Mouse (Mus musculus) frontal cortex, adult (tissue): ENCODE data around the gene Mfap5.
"Not testable (repeated sequence)": the region's sequence is repeated elsewhere in the genome, so short reads cannot be mapped to it uniquely, and the experiment has no call there.

ENCODE experiments used
- ATAC-seq: cut with Nextera tagmentation; 2 replicates; pipeline ENCODE4 v1.9.2; 2017; ENCODE audit warnings: mild to moderate bottlenecking, moderate library complexity, mixed read lengths; ENCODE audit not compliant: low TSS enrichment

The Mfap5 gene

GRCm38 (mm10) chr6:122512914-122513878 is 7.6 kb downstream of the Mfap5 start:
- ATAC-seq = no peak

GRCm38 (mm10) chr6:122514312-122514711 is 8.7 kb downstream of the Mfap5 start:
- ATAC-seq = no peak

DNA sequence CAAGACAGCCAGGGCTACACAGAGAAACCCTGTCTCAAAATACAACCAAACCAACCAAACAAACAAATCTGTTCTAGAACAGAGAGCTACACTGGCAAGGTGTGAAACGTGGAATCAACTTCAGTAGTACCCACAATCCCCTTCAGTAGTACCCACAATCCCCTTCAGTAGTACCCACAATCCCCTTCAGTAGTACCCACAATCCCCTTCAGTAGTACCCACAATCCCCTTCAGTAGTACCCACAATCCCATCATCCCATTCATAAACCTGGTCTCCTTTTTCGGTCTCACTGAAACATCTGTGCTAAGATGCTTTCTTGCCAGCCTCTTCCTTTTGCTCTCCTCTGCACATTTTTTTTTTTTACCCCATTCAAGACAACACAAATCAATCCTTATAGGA is 10.1 kb downstream of the Mfap5 start:
- ATAC-seq = not testable (repeated sequence)

DNA sequence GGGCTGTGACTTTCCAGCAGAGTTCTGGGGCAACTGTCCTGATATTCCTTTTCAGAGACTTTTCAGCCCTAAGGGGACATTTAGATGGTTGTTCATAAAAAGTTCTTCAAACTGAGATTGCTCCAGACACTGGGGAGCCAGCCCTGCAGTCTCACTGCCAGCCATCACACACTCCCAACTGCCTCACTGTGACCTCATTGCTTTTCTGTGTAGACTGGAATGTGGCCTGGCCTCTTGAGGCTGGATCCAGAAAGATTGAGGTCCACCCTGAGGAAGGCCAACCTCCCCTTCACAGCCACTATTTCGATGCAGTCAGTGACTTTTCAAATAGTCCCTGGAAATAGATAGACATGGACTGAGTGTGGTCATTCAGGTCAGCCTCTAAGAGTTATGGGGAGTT is 12.0 kb downstream of the Mfap5 start:
- no peak for ATAC-seq

- no peak for ATAC-seq
Observed at GRCm38 (mm10) chr6:122519384-122519783, 13.7 kb downstream of the Mfap5 start.

- ATAC-seq = peak; percentile 38; the same call in 1 of the 2 replicates
Observed at GRCm38 (mm10) chr6:122522595-122522994, 16.9 kb downstream of the Mfap5 start.

- no peak for ATAC-seq
Observed at GRCm38 (mm10) chr6:122523289-122523688, 17.6 kb downstream of the Mfap5 start.

- no peak for ATAC-seq
Observed at GRCm38 (mm10) chr6:122527596-122527995, 22.0 kb downstream of the Mfap5 start.

DNA sequence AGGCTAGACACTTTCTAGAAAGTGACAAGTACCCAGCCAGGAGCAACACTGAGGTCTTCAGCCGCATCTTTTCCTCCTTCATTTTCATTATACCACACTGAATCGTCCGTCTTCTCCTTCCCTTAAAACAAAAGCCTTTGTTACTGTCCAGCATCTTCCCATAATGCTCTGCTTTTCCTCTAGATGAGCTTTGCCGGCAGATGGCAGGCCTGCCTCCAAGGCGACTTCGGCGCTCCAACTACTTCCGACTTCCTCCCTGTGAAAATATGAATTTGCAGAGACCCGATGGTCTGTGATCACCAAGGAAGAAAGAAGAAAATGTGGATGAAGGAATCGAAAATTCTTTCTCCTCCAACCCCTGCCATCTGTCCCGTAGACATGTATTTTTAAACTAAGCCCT is 22.5 kb downstream of the Mfap5 start:
- peak; percentile 69 for ATAC-seq

GRCm38 (mm10) chr6:122531466-122532174 is 26.0 kb downstream of the Mfap5 start:
- ATAC-seq = no peak

DNA sequence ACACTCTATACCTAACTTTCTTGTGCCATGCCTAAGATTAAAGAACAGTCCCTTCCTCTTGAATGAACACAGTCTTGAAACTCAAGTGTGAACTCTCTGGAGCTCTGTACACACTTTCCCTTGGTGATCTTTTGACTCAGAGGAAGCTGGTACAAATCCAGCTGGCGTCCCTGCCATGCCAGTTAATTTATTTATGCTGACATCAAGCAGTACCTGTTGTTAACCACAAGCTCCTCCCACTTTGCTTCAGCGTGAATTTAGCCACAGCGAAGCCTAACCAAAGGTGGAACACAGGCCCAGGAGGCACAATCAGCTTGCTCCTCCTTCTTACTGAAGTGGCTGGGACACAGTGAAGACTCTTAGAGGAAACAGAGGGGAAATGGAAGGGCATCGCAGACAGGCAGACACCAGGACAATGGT is 27.2 kb downstream of the Mfap5 start:
- ATAC-seq = no peak

- ATAC-seq = no peak
Observed at GRCm38 (mm10) chr6:122534032-122534431, 28.4 kb downstream of the Mfap5 start.

- ATAC-seq = peak; percentile 95
Observed at GRCm38 (mm10) chr6:122539564-122539963, 33.9 kb downstream of the Mfap5 start.

DNA sequence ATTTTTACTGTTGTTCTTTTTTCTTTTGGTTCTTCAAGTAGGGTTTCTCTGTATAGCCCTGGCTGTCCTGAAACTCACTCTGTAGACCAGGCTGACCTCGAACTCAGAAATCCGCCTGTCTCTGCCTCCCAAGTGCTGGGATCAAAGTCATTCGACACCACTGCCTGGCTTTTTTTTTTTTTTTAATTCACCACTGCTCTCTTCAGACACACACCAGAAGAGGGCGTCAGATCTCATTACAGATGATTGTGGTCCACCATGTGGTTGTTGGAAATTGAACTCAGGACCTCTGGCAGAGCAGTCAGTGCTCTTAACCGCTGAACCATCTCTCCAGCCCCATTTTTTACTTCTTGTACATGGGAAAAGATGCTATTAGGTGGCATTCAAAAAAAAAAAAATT is 36.8 kb downstream of the Mfap5 start:
- ATAC-seq = not testable (repeated sequence)

DNA sequence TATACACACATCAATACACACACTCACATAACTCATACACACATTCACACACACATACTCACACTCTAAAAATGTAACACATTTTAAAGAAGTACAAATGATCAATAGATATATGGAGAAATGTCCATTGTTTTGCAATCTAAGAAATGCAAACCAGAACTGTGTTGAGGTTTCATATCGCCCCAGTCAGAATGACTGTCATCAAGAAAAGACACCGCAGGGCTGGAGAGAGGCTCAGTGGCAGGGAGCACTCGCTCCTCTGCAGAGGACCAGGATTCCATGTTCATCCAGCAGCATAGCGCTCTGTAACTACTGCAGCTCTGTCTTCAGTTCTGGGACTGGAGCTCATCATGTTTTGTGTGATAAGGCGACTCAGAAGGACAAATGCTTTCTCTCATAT is 37.9 kb downstream of the Mfap5 start:
- ATAC-seq = no peak

DNA sequence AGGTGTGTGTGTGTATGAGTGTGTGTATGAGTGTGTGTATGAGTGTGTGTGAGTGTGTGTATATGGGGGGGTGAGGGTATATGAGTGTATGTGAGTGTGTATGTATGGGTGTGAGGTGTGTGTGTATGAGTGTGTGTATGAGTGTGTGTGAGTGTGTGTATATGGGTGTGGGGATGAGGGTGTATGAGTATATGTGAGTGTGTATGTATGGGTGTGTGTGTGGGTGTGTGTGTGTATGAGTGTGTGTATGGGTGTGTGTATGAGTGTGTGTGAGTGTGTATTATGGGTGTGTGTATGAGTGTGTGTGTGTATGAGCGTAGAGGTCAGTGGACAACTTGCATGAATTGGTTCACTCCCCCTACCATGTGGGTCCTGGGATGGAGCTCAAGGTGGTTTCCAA is 39.0 kb downstream of the Mfap5 start:
- ATAC-seq = no peak

DNA sequence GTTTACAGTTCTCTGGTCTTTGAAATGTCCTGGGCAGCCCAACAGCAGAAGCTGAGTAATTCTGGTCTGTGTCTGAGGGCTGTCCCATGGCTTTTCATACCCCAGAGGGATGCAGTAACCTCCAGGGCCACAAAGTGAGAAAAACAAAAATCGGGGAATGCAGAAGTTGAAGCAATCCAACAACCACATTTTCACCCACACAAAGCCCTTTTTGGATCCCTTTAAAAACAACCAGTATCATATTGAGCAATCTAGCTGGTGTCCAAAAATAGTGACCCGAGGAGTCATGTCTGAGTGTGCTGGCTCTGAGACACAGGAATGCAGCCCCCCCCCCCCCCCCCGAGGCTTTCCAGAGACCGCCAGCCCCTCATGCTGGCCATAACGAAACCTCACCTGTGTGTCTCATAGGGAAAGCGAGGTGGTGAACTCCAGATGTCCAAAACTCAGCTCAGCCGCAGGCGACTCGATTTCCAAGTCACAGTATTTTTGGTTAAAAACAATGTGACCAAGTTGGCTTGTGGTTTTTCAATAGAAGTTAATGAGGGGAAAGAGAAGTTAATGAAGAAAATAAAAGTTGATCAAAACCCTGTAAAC is 39.7 kb downstream of the Mfap5 start:
- no peak for ATAC-seq

GRCm38 (mm10) chr6:122545948-122546347 is 40.3 kb downstream of the Mfap5 start:
- no peak for ATAC-seq

GRCm38 (mm10) chr6:122553606-122554005 is 48.0 kb downstream of the Mfap5 start, which contains the start of gene Aicda:
TSS of gene Aicda (plus strand) at chr6:122553801.
- ATAC-seq = no peak

DNA sequence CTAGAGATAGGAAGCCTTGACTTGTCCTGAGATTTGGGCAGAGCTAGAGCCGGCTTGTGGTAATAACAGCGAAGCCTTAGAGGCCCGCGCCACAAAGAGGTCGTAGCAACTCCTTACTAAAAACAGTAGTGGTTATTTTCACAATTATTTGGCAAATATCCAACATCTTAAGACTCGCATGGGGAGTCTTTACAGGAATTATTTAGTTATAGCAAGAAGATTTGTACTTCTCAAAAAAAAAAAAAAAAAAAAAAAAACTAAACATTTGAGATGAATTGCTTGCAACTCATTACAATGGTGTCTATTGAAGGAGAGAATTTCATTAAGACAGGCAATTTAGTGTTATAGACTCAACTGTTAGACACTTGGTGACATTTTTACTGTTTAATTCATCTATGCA is 48.5 kb downstream of the Mfap5 start:
- no peak for ATAC-seq

GRCm38 (mm10) chr6:122555266-122555665 is 49.6 kb downstream of the Mfap5 start:
- ATAC-seq = no peak

DNA sequence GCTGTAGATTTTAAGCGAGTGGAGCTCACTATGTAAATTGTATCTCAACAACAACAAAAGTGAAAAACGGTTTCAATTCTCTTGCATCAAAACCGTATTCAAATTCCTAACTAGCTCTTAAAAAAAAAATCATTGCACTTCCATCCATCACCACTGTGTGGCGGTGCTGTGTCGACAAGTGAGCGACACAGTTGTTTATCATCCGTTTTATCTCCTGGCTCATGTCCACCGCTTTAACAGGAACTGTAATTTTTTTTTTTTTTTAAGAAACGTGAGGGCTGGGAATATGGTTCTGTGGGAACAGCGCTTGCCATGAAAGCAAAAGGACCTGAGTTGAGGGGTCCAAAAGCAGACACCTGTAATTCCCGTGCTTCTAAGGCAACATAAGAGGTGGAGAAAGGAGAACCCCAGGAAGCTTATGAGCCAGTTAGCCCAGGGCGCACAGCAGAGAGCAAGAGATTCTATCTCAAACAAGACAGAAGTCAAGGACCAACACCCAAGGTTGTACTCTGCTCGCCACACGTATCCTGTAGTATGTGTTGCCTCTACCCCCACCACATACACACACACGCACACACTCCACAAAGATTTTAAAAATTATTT is 51.4 kb downstream of the Mfap5 start:
- ATAC-seq = peak; percentile 66
